Mouse (Mus musculus): ENCODE measurements at regions not wholly inside any gene's neighbourhood (a gene's known extent, or its start where the extent isn't known, plus 50 kb on each side); places are given as distances from the start of the nearest gene placed in this dataset.

DNA sequence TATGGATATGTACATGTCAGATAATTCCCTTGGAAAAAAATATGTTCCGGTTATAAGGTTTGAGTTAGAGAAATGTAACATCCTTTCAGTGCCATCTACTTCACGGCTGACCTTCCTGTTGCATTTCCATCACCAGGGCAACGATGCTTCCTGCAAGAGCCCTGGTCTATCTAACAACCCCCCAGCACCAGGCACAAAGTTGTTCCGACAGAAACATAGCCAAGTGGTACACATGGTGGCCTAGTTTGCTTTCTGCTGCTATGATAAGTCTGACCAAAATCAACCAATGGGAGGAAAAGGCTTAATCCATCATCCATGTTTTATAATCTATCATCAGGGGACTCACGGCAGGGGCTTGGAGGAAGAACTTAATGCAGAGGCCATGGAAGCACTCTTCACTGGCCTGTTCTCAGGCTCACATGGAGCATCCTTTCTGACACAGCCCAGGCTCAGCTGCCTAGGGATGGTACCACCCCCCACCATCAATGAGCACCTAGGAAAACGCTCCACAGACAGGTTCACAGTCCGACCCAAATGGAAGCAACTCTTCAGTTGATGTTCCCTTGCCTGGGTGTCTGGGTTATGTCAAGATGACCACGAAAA, 372.2 kb downstream of the Cbln4 start:
- DNase-seq: peak; percentile 83

DNA sequence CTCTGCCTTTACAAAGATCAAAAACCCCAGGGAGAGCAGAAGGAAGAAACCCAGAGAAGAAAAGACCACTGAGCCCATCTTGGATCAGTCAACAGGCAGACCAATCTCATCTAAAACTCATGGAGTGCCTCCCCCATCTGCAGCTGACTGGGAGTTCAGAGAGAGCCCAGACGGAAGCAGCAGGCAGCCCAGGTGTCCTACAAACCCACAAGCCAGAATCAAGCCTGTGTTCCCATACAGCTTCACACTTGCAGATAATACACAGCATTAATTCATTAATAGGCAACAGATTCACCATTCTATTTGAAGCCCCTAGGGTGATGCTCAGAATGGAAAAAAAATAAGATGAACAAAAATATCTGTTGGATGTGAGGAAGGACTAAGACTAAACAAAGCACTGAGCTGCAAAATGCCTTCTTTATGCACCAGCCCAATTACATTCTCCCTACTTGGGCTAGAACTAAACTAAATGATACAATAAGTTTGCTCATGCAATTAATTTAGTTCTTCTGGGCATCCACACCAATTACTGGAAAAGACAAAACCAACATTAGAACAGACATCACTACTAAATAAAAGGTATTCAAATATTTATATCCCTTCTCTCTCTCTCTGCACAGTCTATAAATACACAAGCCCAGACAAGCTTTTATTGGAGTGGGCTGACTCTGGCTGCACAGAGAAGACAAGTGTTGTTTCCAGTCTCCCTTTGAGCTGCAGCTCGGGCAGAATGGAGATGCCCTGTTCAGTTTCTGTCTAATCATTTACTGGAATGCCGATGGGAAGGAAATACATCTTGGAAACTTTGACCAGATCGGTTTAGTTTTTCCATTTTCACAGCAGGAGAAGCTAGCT, 374.2 kb downstream of the Cbln4 start:
- peak; percentile 41 for DNase-seq

GRCm38 (mm10) chr2:171662571-171662970, 380.7 kb downstream of the Cbln4 start:
- DNase-seq: peak; percentile 81

DNA sequence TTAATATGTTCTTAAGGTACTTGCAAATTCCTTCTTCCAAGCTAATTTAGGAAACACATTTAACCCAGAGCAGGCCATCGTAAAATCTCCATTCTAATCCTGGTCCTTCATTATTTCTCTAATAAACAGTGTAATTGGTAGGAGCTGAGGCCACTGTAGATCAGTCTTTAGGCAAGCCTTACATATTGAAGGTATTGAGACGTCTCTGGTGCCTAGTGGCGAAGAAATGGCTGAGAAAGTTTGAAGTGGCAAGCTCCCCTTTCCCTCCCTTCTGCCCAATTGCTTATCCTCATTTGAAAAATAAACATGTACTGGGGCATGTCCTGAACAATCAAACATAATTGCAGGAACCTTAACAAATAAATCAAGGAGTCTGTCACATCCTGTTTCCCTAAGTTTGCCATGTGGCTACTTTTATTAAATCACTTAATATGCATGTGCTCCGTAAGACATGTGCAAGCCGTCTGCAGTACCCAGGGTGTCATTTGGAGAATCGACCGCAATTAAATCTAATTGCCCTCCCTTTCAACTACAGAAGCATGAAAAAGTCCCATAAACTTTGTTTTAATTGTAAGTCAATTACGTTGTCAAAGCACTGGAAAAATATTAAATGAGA, 381.3 kb downstream of the Cbln4 start:
- peak; percentile 55 for DNase-seq

DNA sequence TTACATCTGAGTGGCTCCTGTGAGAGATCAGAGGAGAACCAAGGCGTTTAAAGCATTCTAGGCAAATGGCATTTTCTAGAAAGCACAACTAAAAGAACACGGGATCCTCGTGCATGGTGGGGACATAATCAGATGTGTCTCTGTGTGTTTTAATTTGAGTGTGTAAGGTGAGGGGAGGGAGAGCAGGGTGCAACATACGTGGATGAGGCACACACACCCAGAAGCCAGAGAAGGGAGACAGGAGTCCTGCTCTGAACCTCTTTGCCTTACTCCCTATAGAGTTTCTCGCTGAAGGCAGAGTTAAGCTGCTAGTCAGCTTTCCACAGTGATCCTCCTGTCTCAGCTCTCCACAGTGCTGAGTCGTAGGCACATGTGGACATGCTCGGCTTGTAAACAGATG, 386.1 kb downstream of the Cbln4 start:
- peak; percentile 53 for DNase-seq

DNA sequence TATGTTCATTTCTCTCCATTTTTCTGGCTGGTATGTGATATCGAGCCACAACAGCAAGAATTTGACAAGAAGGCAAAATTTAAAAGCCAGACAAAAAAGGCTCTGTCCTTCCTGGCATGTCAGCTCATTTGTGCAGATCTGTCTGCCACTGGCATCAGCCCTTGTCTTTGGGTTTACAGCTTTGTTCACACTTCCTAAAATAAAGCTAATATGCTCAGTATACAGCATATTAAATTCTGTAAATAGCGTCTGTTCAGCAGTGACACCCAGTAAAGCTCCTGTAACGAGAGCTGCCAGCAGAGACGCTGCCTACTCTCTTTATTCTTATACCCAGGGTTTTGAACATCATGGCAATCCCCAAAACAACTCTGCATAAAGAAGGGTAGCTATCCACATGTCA, 401.5 kb downstream of the Cbln4 start:
- no peak for DNase-seq

DNA sequence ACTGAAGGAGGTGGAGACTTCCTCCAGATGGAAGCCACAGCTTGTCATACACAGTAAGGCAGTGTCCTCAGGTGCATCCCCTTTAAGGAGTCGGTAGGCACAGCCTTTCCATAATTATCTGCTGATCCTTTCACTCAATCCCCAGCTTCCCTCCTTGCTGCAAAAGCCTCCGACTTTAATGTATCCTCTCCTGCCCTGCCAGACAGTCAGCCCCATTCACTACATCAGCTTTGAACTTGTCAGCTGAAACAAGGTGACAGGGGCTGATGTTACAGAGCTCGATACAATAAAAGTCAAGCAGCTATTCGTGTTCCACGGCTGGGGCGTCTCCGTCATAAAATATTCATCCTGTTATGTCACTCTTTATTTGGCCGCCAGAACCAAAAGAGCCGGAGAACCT, 402.8 kb downstream of the Cbln4 start:
- no peak for DNase-seq

- peak; percentile 85 for DNase-seq
Measured at GRCm38 (mm10) chr2:171638931-171639330, 404.3 kb downstream of the Cbln4 start.

GRCm38 (mm10) chr2:171636837-171637236, 406.4 kb downstream of the Cbln4 start:
- peak; percentile 21 for DNase-seq

DNA sequence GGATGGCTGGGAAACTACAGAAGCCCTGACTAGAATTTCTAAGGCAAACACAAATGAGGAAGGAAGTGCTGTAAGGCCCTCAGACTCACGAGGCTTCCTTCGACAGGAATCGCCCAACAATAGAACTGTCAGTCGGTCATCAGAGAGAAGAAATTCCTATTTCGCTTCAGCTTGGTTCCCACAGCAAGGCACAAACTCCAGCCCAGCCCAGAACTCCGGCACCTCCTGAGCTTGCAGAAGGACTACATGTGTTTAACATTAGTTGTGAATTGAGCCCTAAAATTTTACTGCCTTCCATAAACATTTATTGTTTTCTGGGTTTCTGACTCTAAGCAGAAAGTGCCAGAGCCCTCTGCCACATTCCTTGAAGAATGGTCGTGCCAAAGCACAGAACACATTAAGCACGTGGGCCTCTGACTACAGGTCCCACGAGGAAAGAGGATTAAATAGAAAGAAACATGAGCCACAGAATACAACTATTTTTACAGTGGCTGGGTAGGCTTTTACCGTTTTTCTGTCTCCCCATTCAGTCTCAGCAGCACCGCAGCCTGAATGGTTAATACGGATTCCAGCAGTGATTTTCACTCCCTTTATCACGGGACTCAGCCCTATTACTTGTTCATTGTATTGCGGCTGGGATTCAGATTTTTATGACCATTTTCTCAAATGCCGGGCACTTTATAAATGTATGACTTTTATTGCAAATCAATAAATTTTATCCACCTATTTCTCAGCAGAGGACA, 409.7 kb downstream of the Cbln4 start:
- DNase-seq: peak; percentile 94

GRCm38 (mm10) chr2:171630101-171630715, 413.1 kb downstream of the Cbln4 start:
- peak; percentile 95 for DNase-seq

- no peak for DNase-seq
Measured at GRCm38 (mm10) chr2:171628182-171628850, 414.9 kb downstream of the Cbln4 start.

DNA sequence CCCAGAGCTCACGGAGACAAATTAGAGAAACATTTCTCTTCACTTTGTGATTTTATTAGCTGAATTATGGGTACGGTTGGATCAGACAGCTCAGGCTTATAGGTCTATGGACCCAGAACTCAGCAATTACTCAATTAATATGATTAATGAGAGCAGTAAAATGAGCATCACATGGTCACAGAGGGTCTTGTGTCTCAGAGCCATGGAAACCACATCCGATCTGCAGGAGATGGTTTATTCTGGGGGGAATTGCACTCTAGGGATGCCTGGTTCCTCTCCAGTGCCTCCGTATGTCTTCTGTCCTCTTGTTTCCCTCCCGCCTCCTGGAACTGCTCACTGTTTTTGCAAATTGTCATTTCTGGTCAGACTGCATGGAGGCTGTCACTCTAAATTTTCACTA, 422.6 kb downstream of the Cbln4 start:
- DNase-seq: peak; percentile 23

- peak; percentile 10 for DNase-seq
Measured at GRCm38 (mm10) chr2:171620253-171620652, 423.0 kb downstream of the Cbln4 start.

- DNase-seq: peak; percentile 63
Measured at GRCm38 (mm10) chr2:171618771-171619170, 424.5 kb downstream of the Cbln4 start.

GRCm38 (mm10) chr2:171618333-171618732, 424.9 kb downstream of the Cbln4 start:
- DNase-seq: peak; percentile 63

DNA sequence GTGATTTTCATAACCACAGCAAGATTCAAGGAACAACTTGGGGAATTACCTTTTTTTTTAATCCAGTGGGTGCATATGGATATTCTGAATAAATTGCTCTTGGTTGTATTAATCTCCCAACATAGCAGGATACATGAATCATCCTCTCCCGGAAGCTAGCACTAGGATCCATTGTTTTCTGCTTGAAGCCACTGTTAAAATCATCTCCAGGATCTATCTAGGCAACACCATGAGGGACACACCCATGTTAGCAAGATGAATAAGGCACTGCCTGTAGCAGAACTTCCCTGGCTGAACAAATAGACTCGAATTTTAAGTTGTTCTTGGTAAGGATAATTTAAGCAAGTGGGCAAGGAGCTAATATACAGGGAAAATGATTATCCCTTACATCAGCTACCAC, 427.8 kb downstream of the Cbln4 start:
- DNase-seq: peak; percentile 76

- DNase-seq: peak; percentile 89
Measured at GRCm38 (mm10) chr2:171605064-171605463, 438.2 kb downstream of the Cbln4 start.

DNA sequence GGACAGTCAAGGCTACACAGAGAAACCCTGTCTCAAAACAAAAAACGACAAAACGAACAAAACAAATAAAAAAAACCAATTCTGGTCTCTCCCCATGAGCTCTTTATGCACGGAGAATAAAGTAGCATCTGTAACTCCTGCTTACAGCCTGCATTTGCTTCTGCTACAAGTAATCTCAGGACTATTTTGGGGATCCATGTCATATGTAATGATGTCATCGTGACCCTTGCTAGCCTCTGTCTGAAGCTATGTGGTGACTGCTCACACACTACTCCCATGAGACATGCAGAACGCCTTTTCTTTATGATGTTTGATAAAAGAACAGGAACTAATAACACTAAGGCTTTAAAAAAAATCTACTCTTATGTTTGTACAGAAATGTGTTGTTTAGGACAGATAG, 448.0 kb downstream of the Cbln4 start:
- no peak for DNase-seq

DNA sequence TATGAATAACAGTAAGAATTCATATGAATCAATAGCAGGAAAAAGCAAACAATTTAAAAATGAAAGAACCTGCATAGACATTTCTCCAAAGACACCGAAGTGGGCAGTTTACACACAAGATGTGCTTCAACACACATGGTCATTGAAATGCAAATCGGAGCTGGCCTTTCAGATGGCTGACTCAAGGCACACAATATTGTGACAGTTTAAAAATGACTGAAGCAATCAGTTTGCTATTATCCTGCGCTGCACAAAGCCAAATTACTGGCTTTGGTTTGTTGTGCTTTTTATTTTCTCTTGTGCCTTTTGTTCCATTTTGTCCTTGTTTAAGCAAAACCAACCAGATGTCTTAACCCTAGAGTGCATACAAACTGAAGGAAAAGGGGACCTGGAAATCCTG, 449.4 kb downstream of the Cbln4 start:
- no peak for DNase-seq

DNA sequence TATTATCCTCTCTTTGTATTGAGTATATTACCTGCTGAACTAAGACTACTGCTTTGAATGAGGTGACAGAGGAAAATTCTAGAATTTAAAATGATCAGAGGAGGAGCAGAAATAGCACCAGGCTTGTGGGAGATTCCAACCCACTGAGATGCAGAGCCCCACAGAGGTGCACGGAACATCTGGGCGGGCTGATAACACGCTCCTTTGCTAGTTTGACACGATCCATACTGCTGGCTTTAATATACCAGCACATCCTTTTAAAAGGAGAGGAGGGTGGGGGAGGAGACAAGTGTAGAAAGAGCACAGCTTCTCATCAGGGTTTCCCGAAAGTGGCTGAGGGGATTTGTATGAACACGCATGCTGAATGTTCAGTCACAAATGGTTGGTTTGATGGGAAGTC, 451.0 kb downstream of the Cbln4 start:
- DNase-seq: peak; percentile 63

- DNase-seq: peak; percentile 52
Measured at GRCm38 (mm10) chr2:171588158-171588557, 455.1 kb downstream of the Cbln4 start.

All from heart, adult 11 months (tissue).